Mouse (Mus musculus) monocyte, adult 5-6 weeks (primary cell): Measurements from ENCODE around the gene Sprn. TPM values are rescaled to one million over a fixed set of nuclear protein-coding genes. Genes with fewer than 3 reads are reported as not detected.

Experiments
- ATAC-seq: fragments of 153-309, 156-312 bp; replicated peaks from 2 replicates; pipeline ENCODE4 v1.8.0; 2017; ENCODE audit warnings: mild to moderate bottlenecking; ENCODE audit not compliant: low TSS enrichment, insufficient number of reproducible peaks, severe bottlenecking, poor library complexity, low FRiP score
- total RNA-seq: library from RNA; stranded (forward); fragments of 200-1000, 200-491, 200-594 nt; gene quantifications from 3 replicates; pipeline ENCODE4 v1.2.3, GENCODE M21; 2017

Sprn gene
- not detected in 3 replicates for total RNA-seq

GRCm38 (mm10) chr7:140154218-140154927, at the start of gene Sprn:
Sprn (minus strand) TSS chr7:140154877.
- no peak for ATAC-seq

- no peak for ATAC-seq
Measured at GRCm38 (mm10) chr7:140201090-140201489, 46.4 kb upstream of the Sprn start.

GRCm38 (mm10) chr7:140196002-140196401, 41.3 kb upstream of the Sprn start:
- ATAC-seq = no peak

- ATAC-seq = no peak
Measured at GRCm38 (mm10) chr7:140194031-140194430, 39.4 kb upstream of the Sprn start.

- ATAC-seq = no peak
Measured at GRCm38 (mm10) chr7:140192851-140193250, 38.2 kb upstream of the Sprn start.

- ATAC-seq = no peak
Measured at GRCm38 (mm10) chr7:140192445-140192844, 37.8 kb upstream of the Sprn start.

- ATAC-seq = no peak
Measured at GRCm38 (mm10) chr7:140190435-140190834, 35.8 kb upstream of the Sprn start.

- ATAC-seq = no peak
Measured at GRCm38 (mm10) chr7:140188391-140189328, 34.0 kb upstream of the Sprn start.

- ATAC-seq = no peak
Measured at GRCm38 (mm10) chr7:140187721-140188390, 33.2 kb upstream of the Sprn start.

- no peak for ATAC-seq
Measured at GRCm38 (mm10) chr7:140186646-140187620, 32.3 kb upstream of the Sprn start.

- ATAC-seq = no peak
Measured at GRCm38 (mm10) chr7:140184206-140184605, 29.5 kb upstream of the Sprn start.

GRCm38 (mm10) chr7:140180692-140181091, 26.0 kb upstream of the Sprn start:
- no peak for ATAC-seq

- no peak for ATAC-seq
Measured at GRCm38 (mm10) chr7:140179176-140179575, 24.5 kb upstream of the Sprn start.

- no peak for ATAC-seq
Measured at GRCm38 (mm10) chr7:140172936-140173335, 18.3 kb upstream of the Sprn start, which contains the start of gene Olfr523. Olfr523 (plus strand) TSS chr7:140173217.

- no peak for ATAC-seq
Measured at GRCm38 (mm10) chr7:140170863-140171262, 16.2 kb upstream of the Sprn start.

- ATAC-seq = no peak
Measured at GRCm38 (mm10) chr7:140169386-140169785, 14.7 kb upstream of the Sprn start.

GRCm38 (mm10) chr7:140167950-140168349, 13.3 kb upstream of the Sprn start:
- ATAC-seq = no peak

- no peak for ATAC-seq
Measured at GRCm38 (mm10) chr7:140164664-140165063, 10.0 kb upstream of the Sprn start, which contains the start of gene Olfr522. Olfr522 (minus strand) TSS chr7:140164764.
